Mouse (Mus musculus) retina, embryonic 14.5 days (tissue): ENCODE measurements around the gene Grn.
A peak's percentile ranks its signal among the peaks of the same experiment; 100 is the strongest.
"Not testable (repeated sequence)": the region's sequence is repeated elsewhere in the genome, so short reads cannot be mapped to it uniquely, and the experiment has no call there.

Experiments
- DNase-seq: peaks from one replicate; pipeline ENCODE4 v3.0.0-alpha.2; 2015; ENCODE audit warnings: low spot score

Gene Grn

DNA sequence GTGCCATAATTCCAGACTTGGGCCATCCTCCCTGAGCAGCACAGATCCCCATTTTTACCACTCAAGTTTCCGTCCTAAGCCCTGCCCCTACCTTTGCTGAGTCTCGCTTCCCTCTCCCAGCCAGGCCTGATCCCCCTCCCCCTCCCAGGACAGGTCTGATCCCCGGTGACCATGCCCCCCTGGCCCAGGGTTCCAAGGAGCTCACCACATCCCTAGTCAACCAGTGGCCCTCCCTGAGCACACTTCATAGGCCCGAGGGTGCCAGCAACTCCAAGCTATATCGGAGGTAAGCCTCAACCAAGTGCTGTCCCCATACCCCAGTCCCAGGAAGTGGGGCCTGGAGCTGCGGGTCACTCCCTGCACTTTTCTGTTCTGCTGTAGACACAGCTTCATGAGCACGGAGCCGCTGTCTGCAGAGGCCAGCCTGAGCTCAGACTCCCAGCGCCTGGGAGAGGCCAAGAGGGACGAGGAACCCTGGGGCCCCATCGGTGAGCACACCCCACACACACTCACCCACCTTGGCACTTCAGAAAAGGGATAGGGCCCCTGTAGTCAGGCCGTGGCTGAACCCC lies 29.5 kb upstream of the Grn start:
- DNase-seq: no peak

GRCm38 (mm10) chr11:102401898-102402500 lies 28.1 kb upstream of the Grn start:
- DNase-seq: peak; percentile 38

GRCm38 (mm10) chr11:102403657-102404056 lies 26.5 kb upstream of the Grn start:
- DNase-seq: no peak

GRCm38 (mm10) chr11:102404161-102405010 lies 25.7 kb upstream of the Grn start:
- DNase-seq: no peak

DNA sequence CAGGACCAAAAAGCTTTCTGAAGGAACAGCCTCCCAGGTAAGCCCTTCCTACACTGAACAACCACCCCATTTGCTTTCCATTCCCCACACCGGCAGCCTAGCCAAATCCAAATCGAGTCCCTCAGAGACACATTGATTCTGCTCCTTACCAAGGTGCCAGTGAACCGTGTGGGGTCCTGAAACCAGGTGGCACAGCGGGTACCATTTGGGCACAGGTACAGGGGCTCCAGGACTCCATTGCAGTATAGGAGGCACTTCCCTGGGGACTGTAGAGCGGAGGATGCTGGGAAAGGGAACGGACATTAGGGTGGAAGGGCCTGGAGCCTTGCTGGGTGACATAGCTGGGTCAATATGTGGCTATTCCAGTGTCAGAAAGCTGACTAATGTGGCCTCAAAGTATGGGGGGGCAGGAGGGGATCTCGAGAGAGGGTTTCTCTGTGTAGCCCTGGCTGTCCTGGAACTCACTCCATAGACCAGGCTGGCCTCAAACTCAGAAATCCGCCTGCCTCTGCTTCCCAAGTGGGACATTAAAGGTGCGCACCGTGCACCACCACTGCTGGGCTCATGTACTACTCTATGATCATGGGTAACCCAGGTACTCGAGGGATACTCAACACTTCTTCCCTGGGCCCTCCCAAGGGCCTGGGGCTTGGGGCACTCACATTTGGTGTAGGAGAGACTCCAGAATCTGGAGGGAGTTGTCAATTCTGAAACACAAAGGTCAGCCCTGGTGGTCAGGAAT lies 24.4 kb upstream of the Grn start:
- no peak for DNase-seq

GRCm38 (mm10) chr11:102406401-102406800 lies 23.7 kb upstream of the Grn start:
- no peak for DNase-seq

- DNase-seq: peak; percentile 94
Measured at GRCm38 (mm10) chr11:102406900-102407833, 22.9 kb upstream of the Grn start.

DNA sequence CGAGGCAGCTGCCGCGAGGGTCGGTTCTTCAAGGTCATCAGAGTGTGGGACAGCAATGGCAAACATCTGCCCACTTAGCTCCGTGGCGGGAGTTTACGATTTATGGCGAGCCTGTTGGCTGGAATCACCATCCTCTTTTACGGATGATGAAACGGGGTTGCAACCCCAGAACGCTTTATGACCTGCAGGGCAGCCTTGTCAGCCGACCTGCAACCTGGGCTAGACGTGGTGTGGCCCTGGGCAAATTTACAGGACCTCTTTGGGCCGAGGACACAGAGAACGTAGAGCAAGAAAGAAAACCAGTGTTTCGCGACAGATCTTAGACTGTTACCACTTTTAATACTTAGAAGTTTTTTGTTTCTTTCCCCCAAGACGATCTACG lies 22.3 kb upstream of the Grn start, which contains the start of gene Slc25a39:
Slc25a39 (minus strand) TSS at position 113 of the 382 bp plus-strand sequence.
- DNase-seq: no peak

GRCm38 (mm10) chr11:102408344-102408876 lies 21.7 kb upstream of the Grn start:
- peak; percentile 99 for DNase-seq

- DNase-seq: no peak
Measured at GRCm38 (mm10) chr11:102408888-102409794, 21.0 kb upstream of the Grn start.

DNA sequence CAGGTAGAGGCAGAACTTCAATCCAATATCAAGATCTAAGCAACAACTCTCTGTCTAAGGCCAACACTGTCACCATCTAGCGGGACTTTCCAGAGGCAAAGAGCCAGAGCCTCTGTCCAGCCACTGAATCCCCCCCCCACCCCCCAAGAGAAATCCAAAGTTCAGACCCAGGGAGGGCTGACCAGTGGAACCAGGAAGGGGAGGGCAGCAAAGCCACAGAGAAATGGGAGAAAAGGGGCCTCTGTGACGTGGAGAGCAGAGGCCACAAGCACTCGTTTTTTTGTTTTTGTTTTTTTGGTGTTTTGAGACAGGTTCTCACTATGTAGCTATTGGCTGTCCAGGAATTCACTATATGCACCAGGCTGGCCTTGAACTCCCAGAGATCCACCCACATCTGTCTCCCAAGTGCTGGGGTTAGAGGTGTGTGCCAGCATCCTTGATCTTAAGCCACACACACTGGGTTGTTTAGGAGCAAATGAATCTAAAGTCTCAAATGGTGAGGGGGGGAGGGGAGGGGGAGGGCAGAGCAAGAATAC lies 20.3 kb upstream of the Grn start:
- DNase-seq: no peak

GRCm38 (mm10) chr11:102410345-102410744 lies 19.8 kb upstream of the Grn start:
- not testable (repeated sequence) for DNase-seq

DNA sequence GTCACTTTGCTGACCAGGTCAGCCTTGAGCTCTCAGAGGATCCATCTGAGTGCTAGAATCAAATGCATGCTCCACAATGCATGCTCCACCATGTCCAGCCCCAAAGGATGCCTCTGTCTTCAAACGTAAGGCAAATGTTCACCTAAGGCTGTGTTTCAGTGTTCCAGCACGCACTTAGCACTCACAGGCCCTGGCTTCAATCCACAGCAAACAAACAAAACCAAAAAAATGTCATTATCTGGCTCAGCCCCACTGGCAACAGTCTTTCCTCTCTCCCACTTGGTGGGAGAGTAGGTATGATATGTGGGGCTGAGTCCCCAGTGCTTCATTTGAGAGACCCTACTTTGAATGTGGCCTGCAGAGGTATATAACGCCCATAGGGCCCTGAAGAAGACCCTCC lies 19.1 kb upstream of the Grn start:
- no peak for DNase-seq

DNA sequence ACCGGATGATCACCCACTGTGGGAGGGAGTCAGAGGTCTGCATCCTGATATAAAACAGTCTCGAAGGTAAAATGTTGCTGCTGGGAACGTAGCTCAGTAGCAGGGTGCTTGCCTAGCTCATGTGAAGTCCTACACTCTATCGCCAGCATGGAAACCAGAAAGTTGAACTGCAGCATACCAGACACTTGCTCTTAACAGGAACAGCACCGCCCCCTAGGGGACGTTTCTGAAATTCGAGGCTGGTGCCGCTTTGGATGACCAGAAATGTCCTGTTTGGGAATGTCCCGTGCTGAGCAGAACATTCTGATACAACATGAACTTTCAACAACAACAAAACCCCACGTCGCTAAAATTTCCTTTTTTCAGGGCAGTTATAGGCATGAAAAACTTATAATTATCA lies 18.4 kb upstream of the Grn start:
- peak; percentile 98 for DNase-seq

DNA sequence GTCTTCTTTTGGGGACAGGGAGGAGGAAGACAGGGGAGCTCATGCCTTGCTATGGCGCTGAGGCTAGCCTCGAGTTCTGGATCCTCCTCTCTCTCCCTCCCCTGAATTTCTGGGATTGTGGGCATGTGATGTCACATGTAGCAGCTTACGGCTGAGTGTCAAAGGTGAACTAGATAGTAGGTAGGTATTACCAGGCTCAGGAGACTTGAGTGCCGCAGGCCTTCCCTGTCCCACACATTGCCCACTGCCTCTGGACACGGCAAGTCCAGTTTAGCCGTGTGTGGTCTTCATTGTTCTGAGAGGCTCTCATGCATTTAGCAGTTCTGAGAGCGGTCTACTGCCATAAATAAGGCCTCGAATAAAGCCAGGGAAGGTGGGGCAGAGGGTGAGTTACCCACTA lies 17.1 kb upstream of the Grn start:
- DNase-seq: no peak

DNA sequence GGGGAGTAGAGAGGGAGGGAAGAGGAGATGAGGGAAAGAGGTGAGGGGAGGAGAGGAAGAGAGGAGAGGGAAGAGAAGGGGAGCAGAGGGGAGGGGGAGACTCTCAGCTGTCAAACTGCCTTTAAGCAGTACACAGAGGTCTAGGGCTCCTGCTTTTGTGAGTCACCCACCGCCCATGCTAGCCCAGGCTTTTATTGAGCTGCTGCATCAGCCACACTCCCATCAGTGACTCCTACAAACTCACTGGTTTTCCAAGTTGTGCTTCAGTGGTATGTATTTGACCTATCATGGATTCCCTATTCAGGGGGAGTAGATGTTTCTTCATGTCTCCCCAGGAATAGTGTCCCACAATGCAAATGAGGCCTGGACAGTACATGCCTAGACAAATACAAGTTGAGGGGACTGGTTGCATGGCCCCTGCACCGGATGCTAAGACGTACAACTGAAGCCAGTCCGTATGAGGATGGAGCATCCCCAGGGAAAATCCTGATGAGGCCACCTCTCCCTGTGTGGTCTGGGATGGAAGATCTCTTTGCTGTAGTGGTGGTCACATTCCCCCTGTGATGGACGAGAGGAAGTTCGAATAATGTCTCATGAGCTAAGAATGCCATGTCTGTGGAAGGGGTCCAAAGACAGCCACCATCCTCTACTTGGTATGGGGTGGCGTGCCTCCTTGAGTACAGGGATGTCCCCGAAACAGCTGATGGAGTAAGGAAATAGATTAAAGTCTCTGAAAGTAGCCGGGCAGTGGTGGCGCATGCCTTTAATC lies 14.9 kb upstream of the Grn start:
- DNase-seq: no peak

- DNase-seq: no peak
Measured at GRCm38 (mm10) chr11:102417160-102417559, 13.0 kb upstream of the Grn start.

DNA sequence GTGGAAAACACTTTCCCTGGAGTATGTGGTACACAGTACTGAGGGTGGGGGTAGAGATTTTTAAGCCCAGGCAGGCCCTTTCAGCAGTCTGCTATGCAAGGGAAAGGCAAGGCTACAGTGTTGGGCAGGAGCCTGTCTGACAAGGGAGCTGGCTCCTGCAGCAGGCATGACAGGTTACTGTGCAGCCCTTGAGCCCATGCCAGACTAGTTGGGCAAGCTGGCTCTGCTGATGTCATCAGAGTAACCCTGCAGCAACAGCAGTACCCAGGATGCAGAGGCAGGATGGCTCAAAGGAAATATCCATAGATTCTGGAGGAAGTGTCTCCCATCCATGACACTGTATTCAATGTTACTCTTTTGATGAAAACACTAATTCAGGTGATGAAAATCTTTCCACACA lies 11.2 kb upstream of the Grn start:
- DNase-seq: no peak

GRCm38 (mm10) chr11:102421559-102421958 lies 8.6 kb upstream of the Grn start:
- DNase-seq: no peak
